Mouse (Mus musculus) embryonic fibroblast, embryonic 13.5 days (primary cell): ENCODE measurements around the gene Alkbh3.

Source experiments
- CTCF ChIP-seq: IDR thresholded peaks from 2 replicates; pipeline ENCODE4 v1.5.1; 2011; ENCODE audit warnings: mild to moderate bottlenecking, control low read depth, low read length, moderate library complexity, borderline replicate concordance; ENCODE audit not compliant: insufficient read depth
- POLR2A ChIP-seq: IDR thresholded peaks from 2 replicates; pipeline ENCODE4 v1.6.1; 2011; ENCODE audit warnings: low read depth, mild to moderate bottlenecking, control low read depth, low read length, moderate library complexity

- no peak for TF ChIP-seq CTCF
- TF ChIP-seq POLR2A, result no peak
These were observed 65.8 kb downstream of the Alkbh3 start for GRCm38 (mm10) chr2:93944855-93945254.
